9 mouse cellular contexts compared by ENCODE assay signal in the genomic region with DNA sequence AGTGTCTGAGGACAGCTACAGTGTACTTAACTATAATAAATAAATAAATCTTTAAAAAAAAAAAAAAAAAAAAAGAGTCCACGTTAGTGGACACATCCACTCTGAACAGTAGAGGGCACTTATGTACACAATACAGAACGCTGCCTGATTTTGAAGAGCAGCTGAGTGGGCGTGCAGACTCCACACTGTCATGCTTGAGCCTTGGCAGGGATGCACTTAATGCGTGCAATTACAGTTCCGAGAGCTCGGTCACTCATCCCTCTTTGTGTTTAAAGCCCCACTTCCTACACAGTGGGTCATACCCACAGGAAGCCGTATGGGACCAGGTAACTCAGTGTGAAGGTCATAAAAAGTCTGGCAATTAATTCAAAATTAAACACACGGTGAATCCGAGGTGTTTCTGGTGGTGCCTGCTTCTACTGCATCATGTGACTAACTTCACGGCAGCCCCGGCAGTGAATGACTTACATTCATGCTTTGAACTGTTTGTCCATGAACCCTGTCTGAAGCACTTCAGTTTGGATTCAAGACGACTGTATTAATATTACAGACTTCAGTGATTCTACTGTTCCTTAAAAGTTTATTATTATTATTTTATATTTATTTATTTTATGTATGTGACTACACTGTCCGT. TPM values are rescaled to one million over a fixed set of nuclear protein-coding genes. Genes with fewer than 3 reads are reported as not detected.
DNase-seq lines count a peak whose midpoint lies in the region; ATAC-seq and TF ChIP-seq lines count a peak whose summit lies in the region.
"Had no signal": no experiment of that assay in that cellular context is flagged by ENCODE, and none has a peak within 500 bp of the region (broad histone marks: within the 10 kb centered on the region; RNA-seq: fewer than 3 reads in every experiment).

No protein-coding gene starts in this region.

- H3K27me3 ChIP-seq in lung, embryonic 14.5 days (ENCODE audit: insufficient read depth, low read length): no peaks in the 10 kb centered on the region
- H3K27me3 ChIP-seq in forebrain, embryonic 16.5 days (replicated peaks; ENCODE audit: control insufficient read depth, insufficient read depth, low read length): no peaks in the 10 kb centered on the region
- H3K27me3 ChIP-seq: neural tube, embryonic 13.5 days had no signal

- no peak overlapping the region for H3K4me3 ChIP-seq in lung, embryonic 14.5 days (ENCODE audit: low read depth, low read length)
- H3K4me3 ChIP-seq in forebrain, embryonic 16.5 days (replicated peaks; ENCODE audit: low read length): no peak overlapping the region
- H3K4me3 ChIP-seq: neural tube, embryonic 13.5 days had no signal

- H3K9ac ChIP-seq in lung, embryonic 14.5 days: no peak overlapping the region
- no peak overlapping the region for H3K9ac ChIP-seq in forebrain, embryonic 16.5 days (replicated peaks; ENCODE audit: low read depth, low read length)
- H3K9ac ChIP-seq: neural tube, embryonic 13.5 days had no signal

- no peak overlapping the region for H3K4me2 ChIP-seq in lung, embryonic 14.5 days
- no peak overlapping the region for H3K4me2 ChIP-seq in forebrain, embryonic 16.5 days (ENCODE audit: low read length)
- H3K4me2 ChIP-seq: neural tube, embryonic 13.5 days had no signal

- ATAC-seq in CD4-positive, CD25-positive, alpha-beta regulatory T cell, adult 4 months: no peak
- peak; percentile 75 for ATAC-seq in lung, embryonic 14.5 days (ENCODE audit: insufficient read depth)
- peak; percentile 76 for ATAC-seq in forebrain, embryonic 16.5 days

- DNase-seq in CD4-positive, CD25-positive, alpha-beta regulatory T cell, adult 2 months (ENCODE audit: low read depth, low spot score): peak; percentile 29
- peak; percentile 82 for DNase-seq in lung, embryonic 14.5 days
- DNase-seq in lung, postnatal 14 days: no peak
- DNase-seq in layer of hippocampus, postnatal 10 days (ENCODE audit: low spot score in 2 of 2): peak; percentile 44
- peak; percentile 68 for DNase-seq in retina, embryonic 14.5 days (ENCODE audit: low spot score)
- DNase-seq in ovary, postnatal 14 days (ENCODE audit: low spot score): no peak

- no peaks in the 10 kb centered on the region for H3K36me3 ChIP-seq in lung, embryonic 14.5 days (ENCODE audit: insufficient read depth)
- no peaks in the 10 kb centered on the region for H3K36me3 ChIP-seq in forebrain, embryonic 16.5 days (ENCODE audit: control insufficient read depth, insufficient read depth)
- H3K36me3 ChIP-seq: neural tube, embryonic 13.5 days had no signal

- H3K4me1 ChIP-seq in lung, embryonic 14.5 days (ENCODE audit: insufficient read depth): no peaks in the 10 kb centered on the region
- H3K4me1 ChIP-seq in forebrain, embryonic 16.5 days (replicated peaks; ENCODE audit: control insufficient read depth, insufficient read depth, low read length): no peaks in the 10 kb centered on the region
- H3K4me1 ChIP-seq: neural tube, embryonic 13.5 days had no signal

- H3K9me3 ChIP-seq in lung, embryonic 14.5 days (ENCODE audit: low read depth, low read length): no peaks in the 10 kb centered on the region
- no peaks in the 10 kb centered on the region for H3K9me3 ChIP-seq in forebrain, embryonic 16.5 days (ENCODE audit: control insufficient read depth, low read length)
- H3K9me3 ChIP-seq: neural tube, embryonic 13.5 days had no signal

- no peak overlapping the region for H3K27ac ChIP-seq in lung, embryonic 14.5 days (ENCODE audit: low read depth)
- H3K27ac ChIP-seq in forebrain, embryonic 16.5 days (ENCODE audit: low read length): no peak overlapping the region
- H3K27ac ChIP-seq: neural tube, embryonic 13.5 days had no signal

- WGBS in lung, embryonic 14.5 days: 53% methylated on average over 13 of the region's 13 CpGs
- 64% methylated on average over 13 of the region's 13 CpGs for WGBS in forebrain, embryonic 16.5 days

- TF ChIP-seq CTCF in lung, embryonic 14.5 days (IDR thresholded peaks at IDR 0.05; ENCODE audit: low read depth): peak; percentile 53

RNA-seq across cellular contexts. Expression of a gene that starts 28.3 kb away (rescaled TPM):
- polyA plus RNA-seq in CD4-positive, CD25-positive, alpha-beta regulatory T cell, adult 4 months (2017; shearing (Covaris generic)): 10 to 100 TPM in 1 of 2 experiments, 1 to 10 TPM in 1; 9.9 to 11.4 TPM
- polyA plus RNA-seq in lung, embryonic 14.5 days (2014; fragmentation: Nextera tagmentation; extraction: Ambion mirVana): 36.0 and 42.8 TPM in 2 replicates
- polyA plus RNA-seq in forebrain, embryonic 16.5 days (2015; fragmentation: Nextera tagmentation; extraction: Ambion mirVana): 24.7 and 25.6 TPM in 2 replicates
- 10 to 100 TPM; 52.1 to 57.5 TPM for total RNA-seq in layer of hippocampus, postnatal 10 days (2021)

Comparison
In these comparisons a context has a peak if more than half of its experiments do, and no peak if none do; other contexts are left out.
1. DNase-seq: peak in CD4-positive, CD25-positive, alpha-beta regulatory T cell, adult 2 months (single experiment), lung, embryonic 14.5 days (single experiment), layer of hippocampus, postnatal 10 days (2 of 2) and retina, embryonic 14.5 days (single experiment); none in lung, postnatal 14 days (single experiment) and ovary, postnatal 14 days (single experiment).